In the genomic region with DNA sequence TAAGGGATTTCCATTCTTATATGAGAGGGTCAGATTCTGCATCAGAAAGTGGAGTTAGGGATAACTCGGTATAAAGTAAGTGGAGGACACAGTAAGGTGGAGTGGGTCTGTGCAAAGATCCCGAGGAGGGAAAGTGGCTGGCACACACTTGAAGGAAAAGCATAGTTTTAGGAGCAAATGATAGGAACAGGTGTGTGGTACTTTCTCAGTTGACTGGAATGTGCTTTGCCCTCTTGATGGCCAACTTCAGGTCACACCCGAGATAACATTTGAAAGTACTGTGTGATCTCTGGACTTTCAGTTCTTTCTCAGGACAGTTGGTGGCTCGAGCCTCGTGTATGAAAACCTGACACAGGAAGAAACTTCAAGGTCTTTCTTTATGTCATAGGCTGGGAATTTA, we compare ENCODE assay signal across 12 mouse cellular contexts.
"Had no signal": no experiment of that assay in that cellular context is flagged by ENCODE, and none has a peak within 500 bp of the region (broad histone marks: within the 10 kb centered on the region; RNA-seq: fewer than 3 reads in every experiment).

No protein-coding gene starts in this region.

- H3K36me3 ChIP-seq: limb, embryonic 13.5 days; neural tube, embryonic 12.5 days had no signal

- H3K4me1 ChIP-seq: neural tube, embryonic 12.5 days had no signal

- H3K27me3 ChIP-seq: limb, embryonic 13.5 days; neural tube, embryonic 12.5 days had no signal

- H3K4me3 ChIP-seq: layer of hippocampus, adult 2 months; limb, embryonic 13.5 days; neural tube, embryonic 12.5 days had no signal

- H3K27ac ChIP-seq: layer of hippocampus, adult 2 months; limb, embryonic 13.5 days; liver, embryonic 14.5 days; neural tube, embryonic 12.5 days had no signal

- H3K4me2 ChIP-seq: limb, embryonic 13.5 days; neural tube, embryonic 12.5 days had no signal

- H3K9ac ChIP-seq: limb, embryonic 13.5 days; liver, embryonic 14.5 days; neural tube, embryonic 12.5 days had no signal

- H3K9me3 ChIP-seq: limb, embryonic 13.5 days; neural tube, embryonic 12.5 days had no signal

- DNase-seq: kidney, adult 18-20 months; kidney, postnatal 10 days; kidney, postnatal 4 days; left cerebral cortex, postnatal 4 days; midbrain, embryonic 14.5 days; spleen, adult 18-20 months; thymus, adult 18-20 months; thymus, postnatal 25 days had no signal
